Mouse (Mus musculus) megakaryocyte, embryonic 14.5 days (primary cell): Measurements from ENCODE around the gene Myo3a. TPM values are rescaled to one million over a fixed set of nuclear protein-coding genes. Genes with fewer than 3 reads are reported as not detected.

Source experiments
- H3K27me3 ChIP-seq: replicated peaks from 2 replicates; pipeline ENCODE3; 2012; ENCODE audit warnings: inconsistent platforms
- H3K36me3 ChIP-seq: replicated peaks from 2 replicates; pipeline ENCODE3; 2012; ENCODE audit warnings: low read length, inconsistent platforms, mixed read lengths
- H3K4me1 ChIP-seq: 2 replicates; pipeline ENCODE4 v1.6.1; 2012; ENCODE audit warnings: inconsistent platforms
- H3K4me3 ChIP-seq: replicated peaks from 2 replicates; pipeline ENCODE3; 2012; ENCODE audit warnings: moderate library complexity, mild to moderate bottlenecking, inconsistent platforms
- H3K9me3 ChIP-seq: 2 replicates; pipeline ENCODE4 v1.6.1; 2012; ENCODE audit warnings: inconsistent platforms
- FLI1 ChIP-seq: IDR thresholded peaks from 2 replicates; pipeline ENCODE4 v1.6.1; 2012; ENCODE audit warnings: low read length, inconsistent platforms, mixed read lengths
- GATA1 ChIP-seq: IDR thresholded peaks from 3 replicates; pipeline ENCODE4 v1.6.1; 2012; ENCODE audit warnings: mixed read lengths, low read length, inconsistent platforms, borderline replicate concordance
- polyA plus RNA-seq: library from polyadenylated mRNA; stranded (reverse); fragments of >175 nt; gene quantifications from 2 replicates; pipeline ENCODE4 v1.2.3, GENCODE M21; 2012; ENCODE audit warnings: low replicate concordance; ENCODE audit not compliant: insufficient read depth

Myo3a gene
- polyA plus RNA-seq, 1 experiment = not detected

GRCm38 (mm10) chr2:22627147-22627666 lies 399.9 kb downstream of the Myo3a start:
- peaks cover 16% of the 10 kb centered on the region for H3K4me1 ChIP-seq
- H3K36me3 ChIP-seq = no peaks in the 10 kb centered on the region
- H3K4me3 ChIP-seq = no peak overlapping the region
- TF ChIP-seq GATA1 (no peak), FLI1 (no peak)
- H3K9me3 ChIP-seq = peaks cover 9% of the 10 kb centered on the region; the same call in 1 of the 2 replicates
- H3K27me3 ChIP-seq = peaks cover 55% of the 10 kb centered on the region

DNA sequence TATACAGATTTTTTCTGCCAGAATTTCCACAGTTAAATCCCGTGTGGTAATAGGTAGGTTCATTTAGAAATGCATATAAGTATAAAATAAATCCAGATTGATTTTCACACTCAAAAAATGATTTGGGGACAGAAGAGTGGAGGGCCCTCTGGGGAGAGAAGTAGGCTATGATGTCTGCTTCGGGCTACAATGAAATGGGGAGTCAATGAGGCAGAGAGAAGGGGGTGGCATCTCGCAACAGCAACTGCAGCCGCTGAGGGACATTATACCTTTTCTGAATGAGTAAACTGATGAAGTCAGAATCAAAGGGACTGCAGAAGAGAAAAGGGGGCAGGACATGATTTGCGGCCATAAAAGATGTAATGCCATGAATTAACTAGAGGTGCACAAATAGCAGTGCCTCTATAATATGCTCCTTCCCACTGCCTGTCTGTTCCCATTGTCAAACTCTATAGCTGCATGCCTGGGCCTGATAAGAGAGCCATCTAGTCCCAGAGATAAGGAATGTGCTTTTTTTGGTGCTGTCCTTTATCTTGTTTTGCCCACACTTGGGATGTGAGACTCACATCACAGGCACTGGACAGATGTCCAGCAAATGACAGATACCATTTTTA lies 400.6 kb downstream of the Myo3a start:
- Histone ChIP-seq H3K36me3 (no peaks in the 10 kb centered on the region), H3K27me3 (peaks cover 48% of the 10 kb centered on the region), H3K9me3 (peaks cover 6% of the 10 kb centered on the region; the same call in 1 of the 2 replicates), H3K4me1 (peaks cover 11% of the 10 kb centered on the region), H3K4me3 (no peak overlapping the region)
- TF ChIP-seq GATA1 = no peak
- no peak for TF ChIP-seq FLI1

DNA sequence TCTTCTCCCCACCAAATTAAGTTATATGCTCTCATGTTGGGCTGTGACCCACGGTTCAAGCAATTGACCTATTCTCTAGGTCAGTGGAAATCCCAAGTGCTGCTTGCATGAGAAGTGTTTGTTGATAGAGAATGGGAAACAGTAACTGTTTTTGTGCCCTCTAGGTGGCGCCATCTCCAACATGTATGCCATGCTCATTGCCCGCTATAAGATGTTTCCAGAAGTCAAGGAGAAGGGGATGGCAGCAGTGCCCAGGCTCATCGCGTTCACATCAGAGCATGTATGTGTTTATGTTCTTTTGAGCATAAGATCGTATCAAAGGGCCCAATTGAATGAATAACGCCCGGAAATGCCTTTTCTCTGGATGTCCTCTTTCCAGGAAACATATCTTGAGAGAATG lies 407.5 kb downstream of the Myo3a start:
- TF ChIP-seq GATA1 (no peak), FLI1 (no peak)
- Histone ChIP-seq H3K4me3 (no peak overlapping the region), H3K36me3 (no peaks in the 10 kb centered on the region), H3K4me1 (no peaks in the 10 kb centered on the region; the same call in 1 of the 2 replicates), H3K27me3 (peaks cover 5% of the 10 kb centered on the region), H3K9me3 (0 out of 2 replicates have a peak, but pooled peaks cover 3% of the 10 kb centered on the region)

GRCm38 (mm10) chr2:22646134-22646533 lies 418.8 kb downstream of the Myo3a start:
- H3K27me3 ChIP-seq = no peaks in the 10 kb centered on the region
- no peak for TF ChIP-seq FLI1
- no peak for TF ChIP-seq GATA1
- peaks cover 4% of the 10 kb centered on the region; the same call in 1 of the 2 replicates for H3K4me1 ChIP-seq
- no peak overlapping the region for H3K4me3 ChIP-seq
- H3K9me3 ChIP-seq = no peaks in the 10 kb centered on the region
- no peaks in the 10 kb centered on the region for H3K36me3 ChIP-seq

GRCm38 (mm10) chr2:22648394-22648793 lies 421.1 kb downstream of the Myo3a start:
- Histone ChIP-seq H3K9me3 (no peaks in the 10 kb centered on the region), H3K27me3 (peaks cover 3% of the 10 kb centered on the region), H3K4me1 (peaks cover 2% of the 10 kb centered on the region; the same call in 1 of the 2 replicates), H3K36me3 (no peaks in the 10 kb centered on the region), H3K4me3 (no peak overlapping the region)
- TF ChIP-seq FLI1 (no peak), GATA1 (no peak)

DNA sequence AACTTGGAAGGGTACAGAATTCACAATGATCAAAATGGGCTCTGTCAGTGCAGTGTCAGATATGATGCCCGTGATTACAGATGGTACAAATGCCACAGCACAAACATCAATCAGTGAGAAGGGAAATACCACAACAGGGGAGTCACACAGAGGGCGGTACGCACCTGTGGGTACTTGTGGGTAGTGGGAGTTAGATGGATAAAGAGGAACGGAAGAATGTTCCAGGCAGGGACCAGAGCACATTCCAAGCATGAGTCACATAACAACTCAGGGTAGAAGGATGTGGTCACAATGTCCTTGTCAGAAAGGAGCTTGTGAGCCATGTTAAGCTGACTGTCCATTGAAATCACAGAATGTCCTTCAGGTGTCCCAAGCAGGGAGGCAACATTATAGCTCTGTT lies 424.5 kb downstream of the Myo3a start:
- Histone ChIP-seq H3K4me3 (no peak overlapping the region), H3K36me3 (no peaks in the 10 kb centered on the region), H3K27me3 (peaks cover 3% of the 10 kb centered on the region), H3K4me1 (no peaks in the 10 kb centered on the region), H3K9me3 (no peaks in the 10 kb centered on the region)
- TF ChIP-seq GATA1 = no peak
- no peak for TF ChIP-seq FLI1

DNA sequence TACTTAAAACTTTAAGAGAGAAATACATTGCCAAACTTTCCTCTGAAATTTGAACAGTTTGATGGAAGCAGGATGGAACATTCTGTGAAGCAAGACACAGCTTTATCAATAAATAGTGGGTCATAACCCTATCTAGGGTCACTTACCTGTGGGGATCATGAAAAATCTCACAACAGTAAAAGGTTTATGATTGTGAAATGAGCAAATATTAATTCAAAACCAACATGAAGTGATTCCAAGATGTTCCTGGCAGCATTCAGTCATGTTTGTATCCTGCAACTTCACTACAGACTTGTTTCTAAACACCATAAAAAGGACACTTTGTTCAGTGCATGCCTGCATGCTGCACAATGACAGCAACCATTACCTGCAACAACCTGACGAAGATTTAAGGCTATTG lies 436.4 kb downstream of the Myo3a start:
- no peaks in the 10 kb centered on the region for H3K27me3 ChIP-seq
- H3K4me1 ChIP-seq = no peaks in the 10 kb centered on the region
- TF ChIP-seq GATA1 = no peak
- TF ChIP-seq FLI1 = no peak
- no peak overlapping the region for H3K4me3 ChIP-seq
- H3K36me3 ChIP-seq = no peaks in the 10 kb centered on the region
- H3K9me3 ChIP-seq = peaks cover 10% of the 10 kb centered on the region; the same call in 1 of the 2 replicates
